Mouse (Mus musculus) bone marrow, adult 2 months (tissue): ENCODE measurements around the gene Bend6.

Experiments
- CTCF ChIP-seq: fragments of 200-500 bp; IDR thresholded peaks from 2 replicates; pipeline ENCODE4 v1.5.1; 2011; ENCODE audit warnings: low read length, control low read depth; ENCODE audit not compliant: control insufficient read depth, insufficient read depth
- POLR2A ChIP-seq: fragments of 200-500 bp; IDR thresholded peaks from 2 replicates; pipeline ENCODE4 v1.6.1; 2011; ENCODE audit warnings: low read depth, mild to moderate bottlenecking, control low read depth, low read length, borderline replicate concordance; ENCODE audit not compliant: control insufficient read depth

DNA sequence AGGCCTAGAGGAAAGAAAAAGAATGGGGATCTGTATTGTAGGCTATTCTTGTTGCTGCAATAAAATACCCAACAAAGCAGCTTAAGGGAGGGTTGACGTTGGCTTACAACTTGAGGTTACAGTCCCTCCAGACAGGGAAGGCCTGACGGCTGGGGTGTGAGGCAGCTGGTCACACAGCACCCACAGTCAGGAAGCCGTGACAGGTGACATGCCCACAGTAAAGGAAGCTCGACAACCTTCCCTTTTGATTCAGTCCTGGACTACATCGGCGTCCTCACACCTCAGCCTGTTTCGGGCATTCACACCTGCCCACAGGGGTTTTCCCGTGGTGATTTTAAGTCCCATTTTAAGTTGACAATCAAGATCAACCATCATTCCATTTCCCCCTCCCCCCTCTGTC lies 35.0 kb upstream of the Bend6 start:
- TF ChIP-seq CTCF: no peak
- no peak for TF ChIP-seq POLR2A
